Mouse (Mus musculus) kidney, embryonic 14.5 days (tissue): ENCODE measurements around the gene Serpinh1. TPM values are rescaled to one million over a fixed set of nuclear protein-coding genes. Genes with fewer than 3 reads are reported as not detected.

Experiments used
- ATAC-seq: fragments of 200-750 bp; cut with Nextera tagmentation; 2 replicates; pipeline ENCODE4 v1.8.0; 2017; ENCODE audit warnings: moderate number of reproducible peaks, mild to moderate bottlenecking, moderate TSS enrichment, moderate library complexity; ENCODE audit not compliant: low FRiP score, low TSS enrichment
- H3K27ac ChIP-seq: fragments of 300-500 bp; sonication (generic); 2 replicates; pipeline ENCODE4 v1.5.1; 2014; ENCODE audit warnings: low read depth, mild to moderate bottlenecking, low read length, moderate library complexity, mixed read lengths
- H3K27me3 ChIP-seq: fragments of 300-500 bp; sonication (generic); 2 replicates; pipeline ENCODE4 v1.6.1; 2014; ENCODE audit warnings: mild to moderate bottlenecking, low read length; ENCODE audit not compliant: control insufficient read depth, insufficient read depth
- H3K36me3 ChIP-seq: fragments of 300-500 bp; sonication (generic); 2 replicates; pipeline ENCODE4 v1.6.1; 2014; ENCODE audit warnings: low read length, mixed read lengths; ENCODE audit not compliant: control insufficient read depth, insufficient read depth
- H3K4me1 ChIP-seq: fragments of 300-500 bp; sonication (generic); 2 replicates; pipeline ENCODE4 v1.6.1; 2014; ENCODE audit warnings: low read length, mixed read lengths; ENCODE audit not compliant: control insufficient read depth, insufficient read depth
- H3K4me2 ChIP-seq: fragments of 300-500 bp; sonication (generic); replicated peaks from 2 replicates; pipeline ENCODE4 v1.6.1; 2014; ENCODE audit warnings: low read depth, mild to moderate bottlenecking, low read length
- H3K4me3 ChIP-seq: fragments of 300-500 bp; sonication (generic); 2 replicates; pipeline ENCODE4 v1.5.1; 2014; ENCODE audit warnings: mild to moderate bottlenecking, low read length
- H3K9ac ChIP-seq: fragments of 300-500 bp; sonication (generic); 2 replicates; pipeline ENCODE4 v1.6.1; 2014; ENCODE audit warnings: low read depth, mild to moderate bottlenecking, low read length, moderate library complexity
- H3K9me3 ChIP-seq: fragments of 300-500 bp; sonication (generic); 2 replicates; pipeline ENCODE4 v1.6.1; 2016; ENCODE audit warnings: low read length; ENCODE audit not compliant: control insufficient read depth
- WGBS: fragments of 180-500 bp; shearing (Covaris S2); extraction: QIAGEN DNeasy Blood & Tissue Kit; methylation state at CpG from one replicate; pipeline ENCODE4 v1.1.7; 2014; 5-methylcytosine and 5-hydroxymethylcytosine counted together
- polyA plus RNA-seq: library from polyadenylated mRNA; unstranded; fragments of >200 nt; fragmentation: Nextera tagmentation; extraction: Ambion mirVana; gene quantifications from 2 replicates; pipeline ENCODE4 v1.2.1, GENCODE M21; 2014

The Serpinh1 gene
- polyA plus RNA-seq, 1 experiment from 2014 or later, result 459 TPM

DNA sequence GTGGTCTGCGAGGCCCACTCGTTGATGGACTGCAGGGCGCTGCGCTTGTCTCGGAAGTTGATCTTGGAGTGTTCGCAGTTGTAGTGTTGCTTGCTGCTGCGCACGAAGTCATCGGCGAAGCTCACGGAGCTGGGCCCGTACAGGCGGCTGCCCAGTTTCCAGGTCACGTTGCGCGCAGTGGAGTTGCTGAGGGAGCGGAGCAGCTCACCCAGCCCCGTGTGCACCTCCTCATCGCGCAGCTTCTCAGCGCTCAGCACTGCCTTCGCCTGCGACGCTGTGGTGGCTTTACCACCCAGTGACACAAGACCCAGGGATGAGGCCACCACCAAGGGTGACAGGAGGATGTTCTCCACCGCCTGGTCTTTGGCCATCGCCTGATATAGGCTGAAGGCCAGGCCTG is 4.2 kb downstream of the Serpinh1 start:
- no peak overlapping the region for H3K4me3 ChIP-seq
- H3K9me3 ChIP-seq, result no peaks in the 10 kb centered on the region
- H3K36me3 ChIP-seq, result peaks cover 68% of the 10 kb centered on the region
- peak overlapping the region; percentile 86; the same call in 1 of the 2 replicates for H3K4me2 ChIP-seq
- ATAC-seq, result no peak
- H3K27me3 ChIP-seq, result no peaks in the 10 kb centered on the region
- 94% methylated on average over 26 of the region's 26 CpGs for WGBS
- peaks cover 33% of the 10 kb centered on the region for H3K4me1 ChIP-seq
- no peak overlapping the region; the same call in 1 of the 2 replicates for H3K9ac ChIP-seq
- no peak overlapping the region for H3K27ac ChIP-seq

DNA sequence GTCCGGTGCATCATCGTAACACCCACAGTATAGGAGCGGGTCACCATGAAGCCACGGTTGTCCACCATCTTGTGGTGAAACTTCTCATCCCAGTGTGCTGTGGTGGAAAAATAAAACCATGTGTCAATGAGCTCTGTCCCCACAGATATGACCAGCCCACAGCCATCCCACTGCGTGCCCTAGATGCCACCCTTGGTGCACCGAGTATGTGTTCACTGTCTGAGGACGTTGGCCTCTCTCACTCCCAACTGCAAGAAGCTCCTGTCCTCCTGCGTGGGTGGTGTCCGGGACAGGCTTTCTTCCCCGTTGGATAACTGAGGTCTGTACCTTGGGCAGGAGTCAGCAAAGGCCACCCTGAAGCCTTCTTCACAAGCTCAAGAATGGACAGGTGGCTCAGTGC is 5.8 kb downstream of the Serpinh1 start:
- peaks cover 83% of the 10 kb centered on the region for H3K36me3 ChIP-seq
- no peak overlapping the region for H3K27ac ChIP-seq
- H3K4me3 ChIP-seq, result no peak overlapping the region
- no peak overlapping the region for H3K9ac ChIP-seq
- H3K9me3 ChIP-seq, result no peaks in the 10 kb centered on the region
- no peaks in the 10 kb centered on the region for H3K27me3 ChIP-seq
- ATAC-seq, result no peak
- peaks cover 25% of the 10 kb centered on the region for H3K4me1 ChIP-seq
- 98% methylated on average over 10 of the region's 10 CpGs for WGBS
- no peak overlapping the region for H3K4me2 ChIP-seq

DNA sequence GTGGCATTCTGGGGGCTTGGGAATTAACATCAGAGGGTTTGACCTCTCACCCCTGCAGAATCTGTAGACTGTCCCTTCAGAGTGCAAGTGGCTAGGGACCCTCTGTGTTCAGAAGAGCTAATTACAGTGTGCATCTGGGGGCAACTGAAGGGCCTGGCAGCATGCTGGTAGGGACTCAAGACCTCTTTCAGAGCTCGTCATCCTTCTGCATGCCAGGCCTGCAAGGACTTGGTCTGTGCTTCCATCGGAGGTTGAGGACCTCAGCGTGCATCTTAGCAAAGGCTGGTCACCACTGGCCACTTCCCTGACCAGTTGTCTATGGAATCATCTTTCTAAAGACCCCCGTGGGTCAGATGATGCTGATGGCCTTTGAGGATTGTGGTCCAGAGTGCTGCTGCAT is 9.5 kb downstream of the Serpinh1 start:
- ATAC-seq, result no peak
- no peaks in the 10 kb centered on the region for H3K9me3 ChIP-seq
- no peaks in the 10 kb centered on the region for H3K27me3 ChIP-seq
- no peak overlapping the region for H3K9ac ChIP-seq
- H3K4me1 ChIP-seq, result peaks cover under 1% of the 10 kb centered on the region; the same call in 1 of the 2 replicates
- H3K36me3 ChIP-seq, result peaks cover 61% of the 10 kb centered on the region
- WGBS, result 86% methylated on average over 4 of the region's 4 CpGs
- H3K4me3 ChIP-seq, result no peak overlapping the region
- no peak overlapping the region for H3K27ac ChIP-seq
- H3K4me2 ChIP-seq, result no peak overlapping the region

DNA sequence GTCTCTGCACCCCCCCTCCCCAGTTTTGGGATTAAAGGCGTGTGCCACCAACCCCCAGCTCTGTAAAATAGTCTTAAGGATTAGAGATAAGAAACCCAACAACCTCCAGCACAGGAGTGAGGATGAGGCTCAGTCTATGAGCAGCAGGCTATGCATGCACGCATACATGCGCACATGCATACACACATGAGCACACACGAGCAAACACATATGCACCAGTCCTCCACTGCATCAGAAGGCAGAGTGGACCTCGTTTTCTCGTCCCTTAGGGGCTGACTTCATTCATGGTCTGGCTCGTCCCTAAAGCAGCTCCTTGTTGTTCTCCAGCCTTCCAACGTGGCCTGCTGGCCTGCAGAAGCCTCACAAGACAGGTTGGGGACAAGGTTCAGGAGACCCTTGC is 12.3 kb downstream of the Serpinh1 start:
- H3K9ac ChIP-seq, result no peak overlapping the region
- WGBS, result 81% methylated on average over 8 of the region's 8 CpGs
- no peak for ATAC-seq
- H3K4me3 ChIP-seq, result no peak overlapping the region
- no peak overlapping the region for H3K4me2 ChIP-seq
- H3K4me1 ChIP-seq, result no peaks in the 10 kb centered on the region
- H3K9me3 ChIP-seq, result no peaks in the 10 kb centered on the region
- peaks cover 33% of the 10 kb centered on the region for H3K36me3 ChIP-seq
- H3K27me3 ChIP-seq, result no peaks in the 10 kb centered on the region
- H3K27ac ChIP-seq, result no peak overlapping the region

DNA sequence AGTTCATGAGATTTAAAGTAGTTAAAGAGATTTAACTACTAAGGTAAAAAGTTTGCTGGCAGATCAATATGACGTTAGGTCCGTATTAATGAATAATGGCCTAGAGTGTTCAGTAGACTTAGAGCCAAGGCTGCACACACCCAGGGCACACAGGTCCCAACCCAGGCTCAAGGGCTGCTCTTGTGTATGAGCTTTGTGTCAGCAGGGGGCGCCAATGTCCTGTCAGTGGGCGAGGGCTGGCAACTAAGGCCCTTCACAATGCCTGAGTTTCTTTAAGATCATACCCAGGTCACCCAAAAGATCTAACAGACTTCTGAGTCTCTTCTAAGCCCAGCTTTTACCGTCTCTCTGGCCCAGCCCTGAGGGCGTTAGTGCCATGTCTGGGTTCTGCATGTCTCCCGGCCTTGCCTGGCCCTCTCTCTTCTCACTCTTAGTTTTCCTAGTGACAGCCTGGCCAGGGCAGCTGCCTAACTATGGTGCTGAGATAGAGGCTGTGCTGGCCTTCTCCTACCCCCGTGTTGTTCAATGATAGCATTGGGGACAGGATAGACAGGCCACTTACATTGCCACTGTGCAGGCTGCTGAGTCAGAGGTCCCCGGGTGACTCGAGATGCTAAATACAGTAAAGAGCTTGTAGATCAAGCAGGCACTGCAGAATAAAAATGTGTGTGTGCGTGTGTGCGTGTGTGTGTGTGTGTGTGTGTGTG is 20.1 kb downstream of the Serpinh1 start:
- Histone ChIP-seq H3K36me3 (no peaks in the 10 kb centered on the region), H3K9ac (no peak overlapping the region), H3K4me1 (no peaks in the 10 kb centered on the region), H3K27ac (no peak overlapping the region), H3K27me3 (no peaks in the 10 kb centered on the region), H3K4me2 (no peak overlapping the region), H3K4me3 (no peak overlapping the region), H3K9me3 (no peaks in the 10 kb centered on the region)
- 46% methylated on average over 12 of the region's 12 CpGs for WGBS
- ATAC-seq, result peak; percentile 87

DNA sequence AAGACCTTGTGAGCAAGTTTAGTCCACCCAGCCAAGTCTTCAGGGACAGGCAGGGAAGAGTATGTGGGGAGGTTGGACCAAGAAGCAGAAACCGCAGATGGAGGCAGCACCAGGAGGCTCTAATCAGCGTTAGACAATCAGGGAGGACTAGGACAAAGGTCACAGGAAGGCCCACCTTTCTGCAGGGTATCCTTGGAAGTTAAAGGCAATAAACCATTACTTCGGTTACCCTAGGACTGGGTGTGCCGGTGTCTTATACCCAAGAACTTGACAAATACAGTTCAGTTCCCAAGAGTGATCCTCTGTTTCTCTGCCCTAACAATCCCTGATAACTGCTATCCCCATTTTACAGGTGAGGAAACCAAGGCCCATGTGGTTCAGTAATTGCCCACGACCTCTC is 23.0 kb downstream of the Serpinh1 start:
- H3K4me1 ChIP-seq, result peaks cover 2% of the 10 kb centered on the region; the same call in 1 of the 2 replicates
- H3K9me3 ChIP-seq, result no peaks in the 10 kb centered on the region
- H3K36me3 ChIP-seq, result no peaks in the 10 kb centered on the region
- H3K4me3 ChIP-seq, result no peak overlapping the region
- H3K4me2 ChIP-seq, result no peak overlapping the region
- H3K27me3 ChIP-seq, result peaks cover 6% of the 10 kb centered on the region; the same call in 1 of the 2 replicates
- H3K27ac ChIP-seq, result no peak overlapping the region
- WGBS, result 70% methylated on average over 5 of the region's 5 CpGs
- H3K9ac ChIP-seq, result no peak overlapping the region
- ATAC-seq, result no peak

DNA sequence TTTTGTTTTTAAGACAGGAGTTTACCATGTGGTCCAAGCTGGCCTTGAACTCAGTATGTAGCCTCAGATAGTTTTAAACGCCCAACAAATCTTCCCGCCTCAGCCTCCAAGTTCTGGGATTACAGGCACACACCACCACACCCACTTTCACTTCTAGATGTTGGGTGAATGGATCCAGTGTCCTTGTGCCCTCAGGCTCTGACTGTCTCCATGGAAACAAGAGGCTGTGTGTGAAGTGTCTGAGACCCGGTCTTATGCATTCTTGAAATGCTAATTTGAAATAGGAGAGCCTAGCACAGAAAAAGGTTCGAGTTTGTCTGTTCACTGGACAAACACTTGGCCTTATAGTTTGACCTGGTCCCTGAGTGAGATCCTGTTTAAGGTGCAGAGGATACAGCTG is 24.2 kb downstream of the Serpinh1 start:
- H3K4me3 ChIP-seq, result no peak overlapping the region
- 57% methylated on average over 4 of the region's 4 CpGs for WGBS
- no peak for ATAC-seq
- no peak overlapping the region for H3K4me2 ChIP-seq
- peaks cover 11% of the 10 kb centered on the region; the same call in 1 of the 2 replicates for H3K4me1 ChIP-seq
- no peak overlapping the region for H3K27ac ChIP-seq
- no peaks in the 10 kb centered on the region for H3K36me3 ChIP-seq
- no peaks in the 10 kb centered on the region for H3K9me3 ChIP-seq
- H3K9ac ChIP-seq, result no peak overlapping the region
- H3K27me3 ChIP-seq, result peaks cover 6% of the 10 kb centered on the region; the same call in 1 of the 2 replicates

DNA sequence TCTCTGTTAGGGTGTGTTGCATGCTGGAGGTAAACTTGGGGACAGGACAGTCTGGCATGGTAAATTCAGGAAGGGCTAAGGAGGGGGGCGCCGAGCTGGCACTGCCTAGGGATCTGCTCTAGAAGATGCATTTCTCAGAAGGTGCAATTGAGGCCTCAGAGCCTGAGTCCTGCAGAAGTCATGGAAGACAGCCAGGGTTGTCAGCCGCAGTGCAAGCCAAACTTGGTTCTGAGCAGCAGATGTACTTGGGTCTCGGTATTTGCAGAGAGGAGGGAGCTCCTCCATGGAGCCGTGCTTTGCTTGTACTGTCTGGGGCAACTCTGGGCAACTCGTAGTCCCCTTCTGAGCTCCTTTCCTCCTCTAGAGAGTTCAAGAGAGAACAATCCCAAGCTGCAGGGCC is 26.9 kb downstream of the Serpinh1 start:
- Histone ChIP-seq H3K9me3 (no peaks in the 10 kb centered on the region), H3K27ac (no peak overlapping the region), H3K36me3 (no peaks in the 10 kb centered on the region), H3K4me2 (no peak overlapping the region), H3K4me3 (no peak overlapping the region), H3K27me3 (peaks cover 6% of the 10 kb centered on the region; the same call in 1 of the 2 replicates), H3K4me1 (peaks cover 11% of the 10 kb centered on the region; the same call in 1 of the 2 replicates), H3K9ac (no peak overlapping the region)
- 83% methylated on average over 6 of the region's 6 CpGs for WGBS
- ATAC-seq, result no peak

DNA sequence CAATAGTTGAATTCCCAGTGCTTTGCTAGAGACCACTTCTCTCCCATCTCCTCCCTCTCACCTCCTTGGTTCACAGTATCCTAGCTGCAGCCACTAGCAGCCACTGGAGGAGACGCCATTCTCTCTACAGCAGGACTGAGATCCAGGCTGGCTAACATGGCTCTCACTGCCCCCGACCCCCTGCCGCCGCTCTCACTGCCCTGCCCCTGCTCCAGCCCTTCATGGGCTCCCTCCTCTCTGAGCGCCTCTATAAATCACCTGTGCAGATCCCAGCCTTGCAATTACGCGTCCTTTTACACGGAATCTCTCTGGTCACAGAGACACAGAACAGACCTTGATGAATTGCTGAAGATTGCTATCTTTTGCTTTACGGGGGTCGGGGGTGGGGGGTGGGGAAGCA is 28.2 kb downstream of the Serpinh1 start:
- Histone ChIP-seq H3K4me2 (no peak overlapping the region), H3K4me1 (peaks cover 11% of the 10 kb centered on the region), H3K36me3 (no peaks in the 10 kb centered on the region), H3K9ac (no peak overlapping the region), H3K27me3 (peaks cover 6% of the 10 kb centered on the region; the same call in 1 of the 2 replicates), H3K4me3 (no peak overlapping the region), H3K9me3 (no peaks in the 10 kb centered on the region), H3K27ac (no peak overlapping the region; the same call in 1 of the 2 replicates)
- WGBS, result 9% methylated on average over 10 of the region's 10 CpGs
- no peak for ATAC-seq
